31 mouse cellular contexts compared by ENCODE assay signal in genomic region chr15:41390699-41391098, GRCm38 (mm10).
"Had no signal": no experiment of that assay in that cellular context is flagged by ENCODE, and none has a peak within 500 bp of the region (broad histone marks: within the 10 kb centered on the region; RNA-seq: fewer than 3 reads in every experiment).

No protein-coding gene starts in this region.

- H3K4me2 ChIP-seq: limb, embryonic 12.5 days; limb, embryonic 13.5 days; limb, embryonic 15.5 days; liver, embryonic 11.5 days; liver, embryonic 12.5 days; liver, embryonic 13.5 days; liver, embryonic 15.5 days; lung, embryonic 14.5 days; lung, embryonic 15.5 days; midbrain, embryonic 11.5 days; midbrain, embryonic 12.5 days; midbrain, embryonic 13.5 days; midbrain, embryonic 15.5 days had no signal

- H3K27ac ChIP-seq: left cerebral cortex, adult 2 months; limb, embryonic 10.5 days; limb, embryonic 12.5 days; limb, embryonic 13.5 days; limb, embryonic 15.5 days; liver, embryonic 12.5 days; liver, embryonic 13.5 days; liver, embryonic 14.5 days; liver, embryonic 15.5 days; lung, embryonic 15.5 days; macrophage; midbrain, embryonic 10.5 days; midbrain, embryonic 12.5 days; midbrain, embryonic 13.5 days; midbrain, embryonic 15.5 days had no signal

- DNase-seq: left cerebral cortex, postnatal 4 days; liver; liver, embryonic 13.5 days; liver, postnatal 0 days; lung, adult 18-20 months; lung, adult 2 months; lung, embryonic 14.5 days; lung, postnatal 10 days; lung, postnatal 14 days; lung, postnatal 36 days; lung, postnatal 4 days; midbrain, embryonic 14.5 days had no signal

- H3K4me3 ChIP-seq: left cerebral cortex, adult 2 months; limb, embryonic 10.5 days; limb, embryonic 12.5 days; limb, embryonic 13.5 days; limb, embryonic 15.5 days; liver, embryonic 12.5 days; liver, embryonic 13.5 days; liver, embryonic 15.5 days; lung, embryonic 15.5 days; megakaryocyte, embryonic 14.5 days; midbrain, embryonic 10.5 days; midbrain, embryonic 12.5 days; midbrain, embryonic 13.5 days; midbrain, embryonic 15.5 days had no signal

- H3K36me3 ChIP-seq: limb, embryonic 10.5 days; limb, embryonic 12.5 days; limb, embryonic 13.5 days; limb, embryonic 15.5 days; liver, embryonic 12.5 days; liver, embryonic 13.5 days; liver, embryonic 15.5 days; lung, embryonic 15.5 days; midbrain, embryonic 10.5 days; midbrain, embryonic 12.5 days; midbrain, embryonic 13.5 days; midbrain, embryonic 15.5 days had no signal

- H3K9me3 ChIP-seq: limb, embryonic 10.5 days; limb, embryonic 12.5 days; limb, embryonic 13.5 days; limb, embryonic 15.5 days; liver, embryonic 12.5 days; liver, embryonic 13.5 days; liver, embryonic 15.5 days; lung, embryonic 15.5 days; megakaryocyte, embryonic 14.5 days; midbrain, embryonic 10.5 days; midbrain, embryonic 12.5 days; midbrain, embryonic 13.5 days; midbrain, embryonic 15.5 days had no signal

- H3K4me1 ChIP-seq: limb, embryonic 10.5 days; limb, embryonic 12.5 days; limb, embryonic 13.5 days; limb, embryonic 15.5 days; liver, embryonic 12.5 days; liver, embryonic 13.5 days; liver, embryonic 15.5 days; lung, embryonic 15.5 days; megakaryocyte, embryonic 14.5 days; midbrain, embryonic 10.5 days; midbrain, embryonic 12.5 days; midbrain, embryonic 13.5 days; midbrain, embryonic 15.5 days had no signal

- H3K27me3 ChIP-seq: limb, embryonic 12.5 days; limb, embryonic 13.5 days; limb, embryonic 15.5 days; liver, embryonic 12.5 days; liver, embryonic 13.5 days; liver, embryonic 15.5 days; lung, embryonic 15.5 days; megakaryocyte, embryonic 14.5 days; midbrain, embryonic 12.5 days; midbrain, embryonic 13.5 days; midbrain, embryonic 15.5 days had no signal

- ATAC-seq: liver, embryonic 12.5 days; liver, postnatal 0 days; lung, postnatal 0 days; midbrain, embryonic 13.5 days; midbrain, embryonic 15.5 days; midbrain, embryonic 16.5 days had no signal

- H3K9ac ChIP-seq: limb, embryonic 12.5 days; limb, embryonic 13.5 days; limb, embryonic 15.5 days; liver, embryonic 12.5 days; liver, embryonic 13.5 days; liver, embryonic 14.5 days; liver, embryonic 15.5 days; liver, postnatal 0 days; lung, embryonic 14.5 days; lung, embryonic 15.5 days; midbrain, embryonic 12.5 days; midbrain, embryonic 13.5 days; midbrain, embryonic 15.5 days had no signal
